Mouse (Mus musculus) midbrain, postnatal 0 days (tissue): ENCODE measurements at regions not wholly inside any gene's neighbourhood (a gene's known extent, or its start where the extent isn't known, plus 50 kb on each side); places are given as distances from the start of the nearest gene placed in this dataset.
A peak's percentile ranks its signal among the peaks of the same experiment; 100 is the strongest.

Experiments used
- ATAC-seq: fragments of 200-750 bp; cut with Nextera tagmentation; 2 replicates; pipeline ENCODE4 v1.8.0; 2017; ENCODE audit warnings: moderate number of reproducible peaks, mild to moderate bottlenecking, moderate TSS enrichment, moderate library complexity; ENCODE audit not compliant: low FRiP score
- DNase-seq: peaks from one replicate; pipeline ENCODE4 v3.0.0-alpha.2; 2015; ENCODE audit warnings: low spot score
- H3K27ac ChIP-seq: fragments of 300-500 bp; sonication (generic); 2 replicates; pipeline ENCODE4 v1.5.1; 2014; ENCODE audit warnings: low read depth, mild to moderate bottlenecking, low read length, mixed read lengths
- H3K27me3 ChIP-seq: fragments of 300-500 bp; sonication (generic); 2 replicates; pipeline ENCODE4 v1.6.1; 2014; ENCODE audit warnings: low read length, control low read depth, mixed read lengths; ENCODE audit not compliant: insufficient read depth
- H3K36me3 ChIP-seq: fragments of 300-500 bp; sonication (generic); 2 replicates; pipeline ENCODE4 v1.6.1; 2014; ENCODE audit warnings: low read length, control low read depth, mixed read lengths; ENCODE audit not compliant: insufficient read depth
- H3K4me1 ChIP-seq: fragments of 300-500 bp; sonication (generic); 2 replicates; pipeline ENCODE4 v1.6.1; 2014; ENCODE audit warnings: mild to moderate bottlenecking, control low read depth, antibody characterized with exemption, low read length, mixed read lengths; ENCODE audit not compliant: insufficient read depth
- H3K4me2 ChIP-seq: fragments of 300-500 bp; sonication (generic); 2 replicates; pipeline ENCODE4 v1.6.1; 2014; ENCODE audit warnings: low read depth, mild to moderate bottlenecking, low read length, mixed read lengths; ENCODE audit not compliant: poor library complexity, severe bottlenecking
- H3K4me3 ChIP-seq: fragments of 300-500 bp; sonication (generic); 2 replicates; pipeline ENCODE4 v1.5.1; 2014; ENCODE audit warnings: low read depth, mild to moderate bottlenecking, low read length, moderate library complexity
- H3K9ac ChIP-seq: fragments of 300-500 bp; sonication (generic); replicated peaks from 2 replicates; pipeline ENCODE4 v1.6.1; 2014; ENCODE audit warnings: mild to moderate bottlenecking, low read length, moderate library complexity, mixed read lengths; ENCODE audit not compliant: poor library complexity, severe bottlenecking
- H3K9me3 ChIP-seq: fragments of 300-500 bp; sonication (generic); 2 replicates; pipeline ENCODE4 v1.6.1; 2016; ENCODE audit warnings: low read length, control low read depth
- CTCF ChIP-seq: IDR thresholded peaks from 2 replicates; pipeline ENCODE4 v1.5.1; 2016; ENCODE audit warnings: antibody characterized with exemption, mild to moderate bottlenecking
- WGBS: fragments of 180-500 bp; shearing (Covaris S2); extraction: QIAGEN DNeasy Blood & Tissue Kit; methylation state at CpG from one replicate; pipeline ENCODE4 v1.1.7; 2014; 5-methylcytosine and 5-hydroxymethylcytosine counted together

DNA sequence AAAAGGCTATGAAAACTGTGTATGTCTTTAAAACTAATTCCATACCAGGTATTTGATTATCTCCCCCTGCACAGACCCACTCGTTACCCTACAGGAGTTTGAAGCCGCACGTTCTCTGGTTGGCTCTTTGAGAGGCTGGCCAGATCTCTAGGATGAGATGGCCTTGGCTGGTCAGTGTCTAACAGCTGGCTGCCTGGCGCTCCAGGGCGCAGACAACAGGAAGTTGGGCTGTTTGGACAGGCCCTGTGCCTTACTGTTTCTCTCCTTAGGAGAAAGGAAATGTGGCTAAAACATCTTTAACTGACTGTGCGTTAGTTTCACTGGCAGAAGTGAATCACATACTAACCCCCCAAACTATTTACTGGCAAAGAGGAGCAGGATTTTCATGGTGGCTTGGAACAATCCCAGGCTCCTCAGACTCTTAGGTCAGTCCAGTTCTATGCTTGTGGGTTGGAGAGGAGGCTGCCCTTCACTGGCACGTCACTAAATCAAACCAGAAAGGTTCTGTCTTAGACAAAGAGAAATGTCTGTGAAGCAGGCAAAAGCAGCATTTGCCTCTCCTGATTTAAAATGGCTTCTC lies 258.7 kb upstream of the Hnrnpa3 start:
- no peak for TF ChIP-seq CTCF
- no peaks in the 10 kb centered on the region for H3K27me3 ChIP-seq
- no peaks in the 10 kb centered on the region for H3K9me3 ChIP-seq
- H3K4me3 ChIP-seq = no peak overlapping the region
- no peaks in the 10 kb centered on the region for H3K36me3 ChIP-seq
- no peak overlapping the region for H3K27ac ChIP-seq
- no peak overlapping the region for H3K4me2 ChIP-seq
- DNase-seq (no peak), ATAC-seq (no peak)
- 88% methylated on average over 7 of the region's 7 CpGs for WGBS
- H3K4me1 ChIP-seq = no peaks in the 10 kb centered on the region
- H3K9ac ChIP-seq = no peak overlapping the region

DNA sequence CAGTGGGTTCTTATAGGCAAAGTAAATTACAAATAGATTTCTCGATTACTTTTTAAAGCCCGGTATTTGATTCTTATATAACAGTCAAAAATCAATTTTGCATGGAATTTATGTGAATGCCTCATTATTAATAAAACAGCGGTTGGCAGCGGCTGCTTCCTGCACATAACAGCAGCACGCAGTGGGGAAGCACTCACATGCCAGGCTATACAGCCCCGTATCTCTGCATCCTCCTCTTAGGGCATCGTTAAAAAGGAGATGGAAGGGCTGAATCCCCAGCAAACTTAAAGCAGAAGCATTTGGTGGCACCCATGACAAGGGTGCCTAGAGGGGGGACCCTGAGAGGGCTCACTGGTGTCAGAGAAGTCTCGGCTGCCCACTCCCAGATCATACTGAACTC lies 255.3 kb upstream of the Hnrnpa3 start:
- Histone ChIP-seq H3K27me3 (no peaks in the 10 kb centered on the region), H3K4me1 (no peaks in the 10 kb centered on the region), H3K27ac (peak overlapping the region; percentile 47; the same call in 1 of the 2 replicates), H3K4me2 (no peak overlapping the region), H3K4me3 (no peak overlapping the region), H3K36me3 (no peaks in the 10 kb centered on the region), H3K9ac (no peak overlapping the region), H3K9me3 (no peaks in the 10 kb centered on the region)
- 53% methylated on average over 8 of the region's 8 CpGs for WGBS
- no peak for TF ChIP-seq CTCF
- DNase-seq (no peak), ATAC-seq (no peak)

DNA sequence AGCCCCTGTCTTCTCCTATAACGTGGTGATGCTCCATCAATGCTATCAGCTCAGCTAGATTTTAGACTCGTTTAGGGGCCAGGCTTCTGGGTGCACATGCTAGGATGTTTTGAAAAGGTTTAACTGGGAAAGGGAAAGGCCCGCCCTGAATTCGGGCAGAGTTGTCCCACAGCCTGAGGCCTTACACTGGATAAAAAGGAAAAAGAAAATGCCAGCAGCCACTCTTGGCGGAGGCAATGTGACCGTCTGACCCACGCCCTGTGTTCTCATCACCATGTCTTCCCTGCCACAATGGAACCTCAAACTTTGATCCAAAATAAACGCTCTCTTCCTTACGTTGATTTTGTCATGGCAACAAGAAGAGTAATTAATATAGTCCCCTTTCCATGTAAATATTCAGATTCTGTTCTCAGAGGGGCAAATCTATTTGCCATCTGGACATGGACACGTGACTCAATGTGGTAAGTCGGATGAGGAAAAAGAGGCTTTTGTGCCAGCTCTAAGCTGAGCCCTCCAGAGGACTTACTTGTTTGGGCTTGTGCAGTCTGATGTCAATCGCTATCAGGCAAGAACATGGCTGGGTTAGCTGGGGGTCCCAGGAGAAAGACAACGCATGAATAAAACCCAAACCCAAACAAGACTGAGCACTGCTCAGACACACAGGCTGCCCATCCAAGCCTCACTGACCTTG lies 253.4 kb upstream of the Hnrnpa3 start:
- no peak for ATAC-seq
- TF ChIP-seq CTCF = no peak
- H3K4me2 ChIP-seq = no peak overlapping the region
- H3K9me3 ChIP-seq = no peaks in the 10 kb centered on the region
- H3K9ac ChIP-seq = no peak overlapping the region
- peak; percentile 66 for DNase-seq
- H3K36me3 ChIP-seq = no peaks in the 10 kb centered on the region
- 56% methylated on average over 13 of the region's 13 CpGs for WGBS
- no peaks in the 10 kb centered on the region for H3K4me1 ChIP-seq
- no peak overlapping the region for H3K27ac ChIP-seq
- H3K27me3 ChIP-seq = no peaks in the 10 kb centered on the region
- no peak overlapping the region for H3K4me3 ChIP-seq

DNA sequence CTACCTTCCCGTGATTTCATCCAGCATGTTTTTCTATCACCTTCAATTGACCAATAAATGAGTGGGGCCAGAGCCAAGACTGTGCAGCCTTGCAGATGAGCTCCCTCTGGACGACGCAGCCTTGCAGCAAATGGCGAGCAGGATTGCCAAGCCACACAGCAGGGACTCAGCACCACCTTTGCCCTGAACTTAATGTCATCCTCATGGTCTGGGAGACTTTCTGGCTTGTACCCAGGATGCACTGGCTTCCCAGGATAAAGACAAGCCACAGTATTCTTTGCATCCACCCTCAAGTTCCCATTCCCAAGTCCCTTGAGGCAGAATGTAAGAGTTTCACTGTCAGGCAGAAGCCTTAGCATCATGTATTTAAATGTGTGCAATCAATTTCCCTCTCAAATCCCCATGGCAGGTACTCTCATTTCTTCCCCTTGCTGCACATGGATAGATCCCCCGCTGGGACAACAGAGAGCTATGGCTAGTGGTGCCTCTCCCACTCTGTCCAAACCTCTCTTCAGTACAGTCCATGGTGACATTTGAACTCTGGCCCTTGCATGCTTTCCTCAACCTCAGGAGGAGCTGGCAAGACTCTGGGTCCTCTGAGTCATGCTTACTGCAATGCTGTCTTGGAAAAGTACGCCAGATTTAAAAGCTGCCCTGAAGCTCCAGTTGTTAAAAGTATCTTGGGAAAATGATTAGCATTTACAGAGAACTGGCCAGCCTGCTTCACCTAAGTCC lies 252.2 kb upstream of the Hnrnpa3 start:
- no peaks in the 10 kb centered on the region for H3K9me3 ChIP-seq
- H3K4me3 ChIP-seq = no peak overlapping the region
- ATAC-seq (no peak), DNase-seq (no peak)
- H3K4me1 ChIP-seq = no peaks in the 10 kb centered on the region
- no peaks in the 10 kb centered on the region for H3K27me3 ChIP-seq
- TF ChIP-seq CTCF = no peak
- H3K36me3 ChIP-seq = no peaks in the 10 kb centered on the region
- whole genome bisulfite sequencing = 65% methylated on average over 6 of the region's 6 CpGs
- H3K9ac ChIP-seq = no peak overlapping the region
- no peak overlapping the region for H3K27ac ChIP-seq
- H3K4me2 ChIP-seq = no peak overlapping the region

DNA sequence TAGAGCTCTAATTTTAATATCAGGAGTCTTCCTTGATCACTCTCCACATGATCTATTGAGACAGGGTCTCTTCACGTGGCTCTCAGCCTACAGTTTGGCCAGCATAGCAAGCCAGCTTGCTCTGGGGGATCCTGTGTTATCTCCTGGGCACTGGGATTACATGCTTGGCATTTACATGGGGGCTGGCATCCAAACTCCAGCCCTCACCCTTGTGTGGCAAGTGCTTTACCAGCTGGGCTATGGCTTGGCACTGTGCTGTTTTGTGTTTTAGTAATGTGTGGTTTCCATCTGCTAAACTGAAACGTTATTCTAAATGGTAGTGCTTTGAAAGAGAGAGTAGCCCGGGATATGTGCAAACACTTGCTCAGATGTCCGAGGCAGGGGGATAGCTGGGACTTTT lies 251.5 kb upstream of the Hnrnpa3 start:
- ATAC-seq = no peak
- DNase-seq = peak; percentile 60
- H3K27ac ChIP-seq = no peak overlapping the region
- no peak for TF ChIP-seq CTCF
- H3K36me3 ChIP-seq = no peaks in the 10 kb centered on the region
- no peaks in the 10 kb centered on the region for H3K9me3 ChIP-seq
- H3K4me1 ChIP-seq = no peaks in the 10 kb centered on the region
- no peak overlapping the region for H3K4me2 ChIP-seq
- no peak overlapping the region for H3K9ac ChIP-seq
- H3K27me3 ChIP-seq = no peaks in the 10 kb centered on the region
- 68% methylated on average over 4 of the region's 4 CpGs for WGBS
- no peak overlapping the region for H3K4me3 ChIP-seq

DNA sequence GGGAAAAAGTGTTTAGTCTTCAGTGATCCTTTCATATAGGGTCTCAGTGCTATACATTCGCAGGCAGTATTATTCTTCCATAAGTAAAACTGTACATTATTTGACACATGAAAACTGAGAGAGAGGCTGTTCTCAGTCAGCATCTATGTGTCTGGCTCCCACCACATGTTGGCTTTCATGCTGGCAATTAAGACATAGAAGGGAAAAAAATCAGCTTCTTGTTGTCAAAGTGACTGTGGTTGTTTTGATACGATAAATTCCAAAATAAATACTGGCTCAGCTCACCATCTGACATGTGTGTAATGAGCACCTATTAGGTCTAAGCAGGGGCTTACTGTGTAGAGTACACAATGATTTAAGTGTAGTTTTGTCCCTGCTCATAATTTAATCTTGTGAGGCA lies 251.0 kb upstream of the Hnrnpa3 start:
- TF ChIP-seq CTCF = no peak
- Histone ChIP-seq H3K4me3 (no peak overlapping the region), H3K9me3 (no peaks in the 10 kb centered on the region), H3K36me3 (no peaks in the 10 kb centered on the region), H3K27me3 (no peaks in the 10 kb centered on the region), H3K27ac (no peak overlapping the region), H3K4me2 (no peak overlapping the region), H3K9ac (no peak overlapping the region), H3K4me1 (no peaks in the 10 kb centered on the region)
- ATAC-seq (no peak), DNase-seq (no peak)
- WGBS = 90% methylated on average over 2 of the region's 2 CpGs
